Mouse (Mus musculus): ENCODE data around the gene Map3k14.

The Map3k14 gene

DNA sequence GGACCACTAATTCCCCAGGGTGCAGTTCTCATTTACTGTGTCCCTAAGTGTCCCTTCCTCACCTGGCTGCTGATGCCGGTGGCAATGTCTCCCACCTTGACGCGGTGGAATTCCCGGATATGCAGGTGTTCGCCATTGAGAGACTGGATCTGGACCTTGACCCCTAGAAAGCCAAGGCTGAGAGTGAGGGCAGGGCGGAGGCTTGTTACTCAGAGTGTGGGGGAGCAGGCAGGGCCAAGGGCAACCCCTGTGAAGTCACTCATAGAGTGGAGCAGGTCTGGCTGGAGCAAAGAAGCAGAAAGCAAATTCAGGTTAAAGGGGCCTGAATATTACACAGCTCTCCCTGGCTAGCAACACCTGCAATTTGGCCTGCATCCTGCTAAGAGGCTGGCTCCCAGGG is 45.8 kb downstream of the Map3k14 start:
- Histone ChIP-seq H3K36me3 (ENCODE audit: insufficient read depth, low read length) (peaks cover 20% of the 10 kb centered on the region), H3K27me3 (ENCODE audit: insufficient read depth, low read length) (peaks cover 58% of the 10 kb centered on the region), H3K4me3 (replicated peaks; ENCODE audit: low read length) (no peak overlapping the region), H3K9me3 (ENCODE audit: low read length) (no peaks in the 10 kb centered on the region), H3K4me1 (replicated peaks; ENCODE audit: low read depth, low read length) (peaks cover 50% of the 10 kb centered on the region)
- no peak for TF ChIP-seq POU5F1 (IDR thresholded peaks at IDR 0.05; ENCODE audit: borderline replicate concordance, low read length)
- TF ChIP-seq CTCF (conservative IDR thresholded peaks at IDR 0.05; ENCODE audit: low read length): no peak
- no peak for TF ChIP-seq NANOG (IDR thresholded peaks at IDR 0.05; ENCODE audit: borderline replicate concordance, low read length)

- H3K4me1 ChIP-seq (replicated peaks; ENCODE audit: low read depth, low read length): peaks cover 37% of the 10 kb centered on the region
- peaks cover 70% of the 10 kb centered on the region for H3K27me3 ChIP-seq (ENCODE audit: insufficient read depth, low read length)
Observed at GRCm38 (mm10) chr11:103219995-103220394, 47.3 kb downstream of the Map3k14 start.

DNA sequence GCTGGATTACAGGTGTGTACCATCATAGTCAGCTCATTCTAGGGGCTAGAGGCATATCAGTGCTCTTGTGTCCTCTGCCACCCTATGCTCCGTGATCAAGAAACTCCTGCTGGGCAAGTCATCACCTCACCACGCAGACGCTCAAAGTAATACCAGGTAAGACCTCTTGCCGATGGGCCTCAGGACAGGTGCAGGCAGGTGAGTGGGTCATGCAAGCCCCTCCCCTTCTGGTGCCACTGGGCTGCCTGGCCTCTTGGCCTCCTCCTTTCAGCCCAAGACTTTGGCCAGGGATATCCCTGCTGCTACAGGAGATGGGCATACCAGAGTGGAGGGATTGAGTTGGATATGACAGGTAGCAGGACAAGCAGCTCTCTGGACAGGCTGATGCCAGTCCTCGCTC is 48.0 kb downstream of the Map3k14 start:
- Histone ChIP-seq H3K27me3 (ENCODE audit: insufficient read depth, low read length) (peaks cover 67% of the 10 kb centered on the region), H3K9me3 (ENCODE audit: low read length) (no peaks in the 10 kb centered on the region), H3K36me3 (ENCODE audit: insufficient read depth, low read length) (peaks cover 20% of the 10 kb centered on the region), H3K4me1 (replicated peaks; ENCODE audit: low read depth, low read length) (peaks cover 30% of the 10 kb centered on the region), H3K4me3 (replicated peaks; ENCODE audit: low read length) (no peak overlapping the region)
- TF ChIP-seq CTCF (conservative IDR thresholded peaks at IDR 0.05; ENCODE audit: low read length): no peak

More at GRCm38 (mm10) chr11:103219995-103220394, 47.3 kb downstream of the Map3k14 start:
- Histone ChIP-seq H3K4me3 (replicated peaks; ENCODE audit: low read length) (no peak overlapping the region), H3K9me3 (ENCODE audit: low read length) (no peaks in the 10 kb centered on the region), H3K36me3 (ENCODE audit: insufficient read depth, low read length) (peaks cover 20% of the 10 kb centered on the region)
- TF ChIP-seq POU5F1 (IDR thresholded peaks at IDR 0.05; ENCODE audit: borderline replicate concordance, low read length) (no peak), CTCF (conservative IDR thresholded peaks at IDR 0.05; ENCODE audit: low read length) (no peak), NANOG (IDR thresholded peaks at IDR 0.05; ENCODE audit: borderline replicate concordance, low read length) (no peak)

GRCm38 (mm10) chr11:103218517-103218901 is 48.8 kb downstream of the Map3k14 start:
- Histone ChIP-seq H3K27me3 (ENCODE audit: insufficient read depth, low read length) (peaks cover 67% of the 10 kb centered on the region), H3K4me3 (replicated peaks; ENCODE audit: low read length) (peak overlapping the region; percentile 69), H3K4me1 (replicated peaks; ENCODE audit: low read depth, low read length) (peaks cover 22% of the 10 kb centered on the region), H3K36me3 (ENCODE audit: insufficient read depth, low read length) (peaks cover 20% of the 10 kb centered on the region), H3K9me3 (ENCODE audit: low read length) (peaks cover 4% of the 10 kb centered on the region; the same call in 1 of the 2 replicates)
- TF ChIP-seq POU5F1 (IDR thresholded peaks at IDR 0.05; ENCODE audit: borderline replicate concordance, low read length): no peak
- TF ChIP-seq NANOG (IDR thresholded peaks at IDR 0.05; ENCODE audit: borderline replicate concordance, low read length): no peak
- TF ChIP-seq CTCF (conservative IDR thresholded peaks at IDR 0.05; ENCODE audit: low read length): no peak

GRCm38 (mm10) chr11:103217790-103218516 is 49.3 kb downstream of the Map3k14 start, which contains the start of gene Spata32:
Gene Spata32 (minus strand): TSS chr11:103218432.
- Histone ChIP-seq H3K9me3 (ENCODE audit: low read length) (peaks cover 8% of the 10 kb centered on the region; the same call in 1 of the 2 replicates), H3K27me3 (ENCODE audit: insufficient read depth, low read length) (peaks cover 67% of the 10 kb centered on the region), H3K4me3 (replicated peaks; ENCODE audit: low read length) (peak within 1 kb of the TSS; percentile 69), H3K36me3 (ENCODE audit: insufficient read depth, low read length) (peaks cover 20% of the 10 kb centered on the region), H3K4me1 (replicated peaks; ENCODE audit: low read depth, low read length) (peaks cover 20% of the 10 kb centered on the region)
- TF ChIP-seq POU5F1 (IDR thresholded peaks at IDR 0.05; ENCODE audit: borderline replicate concordance, low read length): no peak

DNA sequence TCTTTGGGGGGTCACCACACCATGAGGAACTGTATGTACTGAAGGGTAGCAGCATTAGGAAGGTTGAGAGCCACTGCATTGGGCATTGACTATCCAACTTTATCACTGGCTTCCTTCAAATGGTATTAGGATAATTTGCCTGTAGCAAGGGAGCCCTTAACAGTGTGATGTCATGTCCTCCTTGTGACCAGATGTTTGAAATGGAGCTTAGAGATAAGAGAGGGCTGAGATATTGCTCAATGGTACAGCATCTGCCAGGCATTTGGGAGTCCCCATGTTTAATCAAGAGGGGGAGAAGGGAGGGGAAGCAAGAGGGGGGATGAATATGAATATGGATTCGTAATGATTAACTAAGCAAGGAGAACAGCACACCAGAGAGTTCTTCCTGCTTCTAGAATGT is 51.9 kb downstream of the Map3k14 start:
- Histone ChIP-seq H3K36me3 (ENCODE audit: insufficient read depth, low read length) (peaks cover 5% of the 10 kb centered on the region), H3K4me1 (replicated peaks; ENCODE audit: low read depth, low read length) (peaks cover 16% of the 10 kb centered on the region), H3K4me3 (replicated peaks; ENCODE audit: low read length) (no peak overlapping the region), H3K9me3 (ENCODE audit: low read length) (peaks cover 8% of the 10 kb centered on the region; the same call in 1 of the 2 replicates), H3K27me3 (ENCODE audit: insufficient read depth, low read length) (peaks cover 66% of the 10 kb centered on the region)
- TF ChIP-seq POU5F1 (IDR thresholded peaks at IDR 0.05; ENCODE audit: borderline replicate concordance, low read length) (no peak), NANOG (IDR thresholded peaks at IDR 0.05; ENCODE audit: borderline replicate concordance, low read length) (no peak), CTCF (conservative IDR thresholded peaks at IDR 0.05; ENCODE audit: low read length) (no peak)

DNA sequence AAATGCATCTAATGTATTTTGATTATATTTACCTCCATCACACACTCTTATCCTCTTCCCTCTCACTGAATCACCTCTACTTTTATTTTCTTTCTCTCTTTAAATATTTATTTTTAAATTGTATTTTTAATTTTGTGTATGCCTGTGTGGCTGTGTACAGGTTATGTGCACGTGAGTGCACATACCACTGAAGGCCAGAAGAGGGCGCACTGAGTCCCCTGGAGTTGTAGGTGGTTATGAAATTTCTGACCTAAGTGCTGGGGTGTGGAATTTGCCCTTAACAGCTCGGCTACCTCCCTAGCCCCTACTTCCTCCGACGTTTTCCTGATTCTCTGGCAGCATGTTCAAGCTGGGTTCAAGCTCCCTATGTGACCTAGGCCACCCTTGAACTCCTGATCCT is 53.6 kb downstream of the Map3k14 start:
- peaks cover 8% of the 10 kb centered on the region; the same call in 1 of the 2 replicates for H3K9me3 ChIP-seq (ENCODE audit: low read length)
- no peak for TF ChIP-seq POU5F1 (IDR thresholded peaks at IDR 0.05; ENCODE audit: borderline replicate concordance, low read length)
- peak; percentile 61 for TF ChIP-seq CTCF (conservative IDR thresholded peaks at IDR 0.05; ENCODE audit: low read length)
- H3K4me3 ChIP-seq (replicated peaks; ENCODE audit: low read length): no peak overlapping the region
- H3K4me1 ChIP-seq (replicated peaks; ENCODE audit: low read depth, low read length): peaks cover 14% of the 10 kb centered on the region
- H3K36me3 ChIP-seq (ENCODE audit: insufficient read depth, low read length): no peaks in the 10 kb centered on the region
- H3K27me3 ChIP-seq (ENCODE audit: insufficient read depth, low read length): peaks cover 49% of the 10 kb centered on the region

DNA sequence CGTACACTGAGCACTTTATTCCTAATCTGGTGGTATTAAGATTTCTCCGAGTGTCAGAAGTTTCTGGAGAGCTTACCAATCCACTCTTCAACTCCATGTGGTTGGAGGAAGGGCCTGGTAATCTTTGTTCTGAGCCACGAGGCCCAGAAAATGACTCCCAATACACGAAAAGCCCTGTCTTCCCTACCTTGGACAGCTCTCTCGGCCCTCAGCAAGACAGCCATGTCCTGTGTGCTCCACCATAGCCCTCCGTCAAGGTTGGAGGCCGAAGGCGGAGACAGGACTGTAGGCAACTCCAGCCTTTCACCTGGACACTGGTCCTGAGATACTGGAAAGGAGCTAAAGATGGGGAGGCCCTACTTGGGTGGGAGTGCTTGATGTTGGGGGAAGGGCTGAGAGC is 57.0 kb downstream of the Map3k14 start:
- Histone ChIP-seq H3K27me3 (ENCODE audit: insufficient read depth, low read length) (peaks cover 21% of the 10 kb centered on the region), H3K4me1 (replicated peaks; ENCODE audit: low read depth, low read length) (no peaks in the 10 kb centered on the region), H3K36me3 (ENCODE audit: insufficient read depth, low read length) (no peaks in the 10 kb centered on the region), H3K9me3 (ENCODE audit: low read length) (peaks cover 8% of the 10 kb centered on the region; the same call in 1 of the 2 replicates), H3K4me3 (replicated peaks; ENCODE audit: low read length) (no peak overlapping the region)
- TF ChIP-seq CTCF (conservative IDR thresholded peaks at IDR 0.05; ENCODE audit: low read length) (no peak), NANOG (IDR thresholded peaks at IDR 0.05; ENCODE audit: borderline replicate concordance, low read length) (no peak), POU5F1 (IDR thresholded peaks at IDR 0.05; ENCODE audit: borderline replicate concordance, low read length) (no peak)

DNA sequence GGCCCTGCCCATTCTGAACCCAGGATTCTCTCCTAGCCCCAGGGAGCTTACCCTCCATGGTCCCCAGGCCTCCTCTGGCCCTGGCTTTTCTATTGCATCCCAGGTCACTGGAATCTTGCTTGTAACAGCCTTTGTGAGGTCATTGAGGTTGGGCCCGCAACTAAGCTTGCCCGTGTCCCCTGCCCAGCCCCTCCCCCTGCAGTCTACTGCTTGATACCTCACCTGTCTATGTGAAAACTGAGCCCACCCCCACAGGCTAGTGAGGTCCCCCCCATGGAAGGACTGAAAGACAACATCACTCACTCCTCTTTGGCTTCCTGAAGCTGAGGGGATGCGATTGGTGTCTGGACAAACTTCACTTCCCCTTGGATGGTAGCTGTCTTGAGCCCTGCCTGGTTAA is 58.8 kb downstream of the Map3k14 start, which contains the start of gene 1700023F06Rik:
Gene 1700023F06Rik, minus strand, starts transcription at position 101 of the 400 bp plus-strand sequence.
- peaks cover 15% of the 10 kb centered on the region for H3K27me3 ChIP-seq (ENCODE audit: insufficient read depth, low read length)
- TF ChIP-seq CTCF (conservative IDR thresholded peaks at IDR 0.05; ENCODE audit: low read length) (no peak), NANOG (IDR thresholded peaks at IDR 0.05; ENCODE audit: borderline replicate concordance, low read length) (no peak), POU5F1 (IDR thresholded peaks at IDR 0.05; ENCODE audit: borderline replicate concordance, low read length) (no peak)
- 0 out of 2 replicates have a peak, but pooled peaks cover 3% of the 10 kb centered on the region for H3K9me3 ChIP-seq (ENCODE audit: low read length)
- H3K4me3 ChIP-seq (replicated peaks; ENCODE audit: low read length): no peak within 1 kb of the TSS
- H3K4me1 ChIP-seq (replicated peaks; ENCODE audit: low read depth, low read length): no peaks in the 10 kb centered on the region
- no peaks in the 10 kb centered on the region for H3K36me3 ChIP-seq (ENCODE audit: insufficient read depth, low read length)
